Mouse (Mus musculus) induced T-regulatory cell, adult 2 months (primary cell): Measurements from ENCODE around the gene Tmem219.
"Not testable (repeated sequence)": the region's sequence is repeated elsewhere in the genome, so short reads cannot be mapped to it uniquely, and the experiment has no call there.

Experiments used
- DNase-seq: peaks from one replicate; pipeline ENCODE4 v3.0.0-alpha.2; 2012; ENCODE audit warnings: low read depth

The Tmem219 gene

DNA sequence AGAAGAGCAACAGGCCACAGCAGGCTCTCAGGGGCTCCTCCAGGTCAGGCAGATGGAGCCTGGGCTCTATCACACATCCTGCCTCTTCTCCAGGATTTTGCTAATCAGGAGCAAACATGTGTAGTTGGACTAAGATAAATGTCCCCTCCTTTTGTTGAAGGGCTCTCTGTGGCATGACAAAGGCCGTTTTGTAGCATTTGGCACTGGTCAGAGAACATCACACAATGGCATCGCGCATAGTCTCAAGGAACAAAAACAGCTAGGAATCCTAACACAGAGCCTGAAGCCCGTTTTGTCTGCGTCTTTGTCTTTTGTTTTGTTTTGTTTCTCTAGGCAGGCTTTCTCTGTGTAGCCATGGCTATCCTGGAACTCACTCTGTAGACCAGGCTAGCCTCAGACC is 1.3 kb upstream of the Tmem219 start:
- no peak for DNase-seq

DNA sequence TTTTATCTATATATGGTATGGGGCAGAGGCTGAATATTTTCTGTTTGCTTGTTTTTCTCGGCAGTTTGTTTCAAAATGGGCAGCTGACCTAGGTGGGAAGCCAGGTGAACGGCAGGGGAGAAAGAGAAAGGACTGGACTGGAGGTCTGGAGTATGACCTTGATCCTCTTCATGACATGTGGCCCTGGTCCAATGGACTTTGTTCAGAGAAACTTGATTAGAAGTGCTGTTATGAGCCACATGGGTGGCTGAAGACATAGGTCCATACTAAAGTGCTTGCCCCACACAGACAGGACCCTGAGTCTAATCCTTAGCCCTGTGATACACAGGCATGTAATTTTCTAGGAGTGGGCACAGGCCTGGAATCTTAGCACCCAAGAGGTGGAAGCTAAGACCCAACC is 1.2 kb downstream of the Tmem219 start:
- DNase-seq = no peak

DNA sequence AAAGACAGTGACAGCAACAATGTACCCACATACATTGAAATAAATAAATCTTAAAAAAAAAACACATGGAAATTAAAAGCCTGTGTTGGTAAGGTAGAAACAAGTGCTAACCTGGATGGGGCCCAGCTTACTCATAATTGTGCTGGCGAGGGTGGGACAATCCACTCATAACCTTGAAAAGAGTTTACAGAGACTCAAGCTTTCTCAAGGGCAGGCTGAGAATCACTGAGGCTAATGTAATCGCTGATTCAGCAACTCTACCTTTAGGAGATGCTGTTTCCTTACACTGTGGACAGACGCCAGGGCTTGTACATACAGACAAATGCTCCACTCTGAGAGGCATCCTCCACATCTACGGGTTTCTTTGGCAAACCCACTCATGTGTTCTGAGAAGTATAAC is 2.7 kb downstream of the Tmem219 start:
- DNase-seq = no peak

DNA sequence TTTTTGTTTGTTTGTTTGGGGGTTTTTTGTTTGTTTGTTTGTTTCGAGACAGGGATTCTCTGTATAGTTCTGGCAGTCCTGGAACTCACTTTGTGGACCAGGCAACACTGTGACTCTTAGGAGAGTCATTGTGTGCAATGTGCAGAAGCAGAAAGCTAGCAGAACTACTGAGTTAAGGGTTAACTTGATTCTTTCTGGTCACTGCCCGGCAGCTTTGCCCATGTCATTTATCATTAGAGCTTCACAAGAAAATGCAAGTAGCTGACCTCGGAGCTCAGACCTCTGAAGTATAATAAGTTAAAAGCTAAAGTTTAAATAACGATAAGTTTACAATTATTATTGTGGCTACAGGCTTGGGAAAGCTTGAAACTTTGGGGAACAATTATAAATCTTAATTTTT is 4.4 kb downstream of the Tmem219 start:
- not testable (repeated sequence) for DNase-seq

DNA sequence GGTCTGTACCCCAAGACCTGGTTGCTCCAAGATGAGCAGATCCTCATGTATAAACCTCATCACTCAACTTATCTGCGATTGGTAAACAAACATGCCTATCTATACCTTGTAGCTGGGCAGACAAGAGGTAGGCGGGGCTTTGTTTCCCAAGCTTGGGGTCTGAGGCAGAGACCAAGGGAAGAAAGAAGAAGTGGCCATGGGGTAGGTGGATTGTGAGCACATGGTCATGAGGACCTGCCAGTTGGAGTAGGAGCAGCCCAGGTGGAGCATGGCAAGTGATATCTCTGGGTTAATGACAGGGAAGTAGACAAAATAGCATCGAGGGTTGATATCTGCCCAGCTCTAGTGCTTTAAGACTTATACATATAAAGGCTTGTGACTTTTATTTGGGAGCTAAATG is 7.9 kb downstream of the Tmem219 start:
- DNase-seq = no peak

DNA sequence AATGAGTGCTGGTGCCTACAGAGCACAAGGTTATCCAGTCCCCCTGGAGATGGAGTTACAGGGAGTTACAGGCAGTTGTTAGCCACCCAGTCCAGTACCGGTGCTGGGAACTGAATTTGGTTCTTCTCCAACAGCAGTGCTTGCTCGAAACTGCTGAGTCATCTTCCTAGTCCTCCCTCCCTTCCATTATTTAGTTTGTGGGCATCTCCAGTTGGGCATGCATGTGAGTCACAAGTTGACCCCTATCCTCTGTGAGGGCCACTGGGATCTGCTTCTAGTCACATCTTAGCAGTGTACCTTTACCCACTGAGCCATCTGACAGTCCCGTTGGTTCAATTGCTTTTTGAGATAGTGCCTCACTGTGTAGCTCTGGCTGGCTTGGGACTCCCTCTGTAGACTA is 17.1 kb downstream of the Tmem219 start:
- DNase-seq = no peak

DNA sequence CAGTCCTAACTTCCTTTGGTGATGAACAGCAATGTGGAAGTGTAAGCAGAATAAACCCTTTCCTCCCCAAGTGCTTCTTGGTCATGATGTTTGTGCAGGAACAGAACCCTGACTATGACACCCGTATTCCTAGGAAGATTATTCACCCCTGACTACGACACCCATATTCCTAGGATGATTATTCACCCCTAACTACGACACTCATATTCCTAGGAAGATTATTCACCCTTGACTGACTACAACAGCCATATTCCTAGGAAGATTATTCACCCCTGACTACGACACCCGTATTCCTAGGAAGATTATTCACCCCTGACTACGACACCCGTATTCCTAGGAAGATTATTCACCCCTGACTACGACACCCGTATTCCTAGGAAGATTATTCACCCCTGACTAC is 22.9 kb downstream of the Tmem219 start:
- DNase-seq = not testable (repeated sequence)

DNA sequence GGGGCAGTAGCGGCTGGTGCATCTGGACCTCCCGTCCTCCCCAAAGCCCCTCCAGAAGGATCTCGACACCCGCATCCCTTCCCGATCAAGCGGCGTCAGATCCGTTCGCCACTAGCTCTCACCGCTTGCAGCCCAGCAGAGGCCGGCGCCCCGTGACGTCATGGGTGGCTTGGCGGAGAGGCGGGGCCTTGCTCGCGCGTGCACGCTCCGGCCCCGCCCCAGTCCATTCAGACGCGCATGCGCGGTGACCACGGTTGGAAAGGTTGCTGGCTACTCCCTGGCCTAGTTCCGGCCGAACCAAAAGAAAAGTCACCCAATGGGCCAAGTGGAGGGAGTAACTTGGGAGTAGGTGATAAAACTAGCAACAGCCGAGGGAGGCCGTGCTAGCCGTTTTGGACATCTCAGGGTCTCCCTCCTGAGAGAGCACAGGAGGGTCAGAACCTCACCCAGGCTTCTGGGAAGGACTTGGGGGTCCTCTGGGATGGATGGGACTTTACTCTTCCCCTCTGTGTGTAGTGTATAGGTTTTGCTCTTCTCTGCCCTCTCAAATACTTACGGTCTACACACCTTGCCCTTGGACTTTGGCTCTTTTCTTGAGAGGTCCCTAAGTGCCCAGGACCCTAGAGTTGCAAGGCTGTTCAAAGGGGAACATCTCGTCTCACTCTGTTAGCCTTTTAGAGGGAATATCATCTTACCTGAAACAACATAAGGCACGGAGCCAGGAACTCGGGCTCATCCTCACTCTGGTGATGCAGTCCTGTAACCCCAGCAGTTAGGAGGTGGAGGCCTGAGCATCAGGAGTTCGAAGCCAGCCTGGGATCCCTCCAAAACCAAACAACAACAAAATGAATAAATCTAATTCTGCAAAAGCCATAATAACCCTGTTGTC is 24.4 kb downstream of the Tmem219 start:
- DNase-seq = peak; percentile 95

DNA sequence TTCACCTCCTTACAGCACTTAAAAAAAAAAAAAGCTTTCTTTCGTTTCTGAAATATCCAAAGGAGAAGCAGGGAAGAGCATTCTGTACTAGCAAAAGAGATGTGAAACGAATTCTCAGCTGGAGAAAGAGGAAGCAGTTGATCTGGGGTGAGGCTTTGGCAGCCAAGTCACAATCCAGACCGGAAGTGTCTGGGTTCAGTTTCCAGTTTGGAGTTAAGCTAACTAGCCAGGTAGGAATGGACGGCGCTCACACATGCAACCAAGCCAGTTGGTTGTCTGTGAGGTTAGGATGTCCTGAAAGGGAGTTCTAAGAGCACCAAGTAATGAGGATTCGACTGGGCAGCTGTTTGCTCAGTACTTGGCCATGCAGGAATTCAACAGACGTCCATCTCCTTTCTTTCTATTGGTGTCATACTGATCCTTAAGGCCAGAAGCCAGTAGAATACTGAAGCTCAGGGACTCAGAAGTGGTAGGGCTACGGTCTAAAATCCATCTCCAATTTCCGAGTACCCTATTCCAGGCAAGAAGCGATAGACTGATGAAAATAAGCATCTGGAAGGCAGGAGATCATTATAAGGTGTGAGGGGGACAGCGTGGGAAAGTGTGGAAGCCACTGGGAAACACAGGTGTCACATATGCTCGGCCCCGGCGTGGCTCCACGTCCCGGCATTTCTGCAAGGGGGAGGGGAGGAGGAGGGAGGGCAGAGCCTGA is 25.2 kb downstream of the Tmem219 start:
- peak; percentile 65 for DNase-seq

DNA sequence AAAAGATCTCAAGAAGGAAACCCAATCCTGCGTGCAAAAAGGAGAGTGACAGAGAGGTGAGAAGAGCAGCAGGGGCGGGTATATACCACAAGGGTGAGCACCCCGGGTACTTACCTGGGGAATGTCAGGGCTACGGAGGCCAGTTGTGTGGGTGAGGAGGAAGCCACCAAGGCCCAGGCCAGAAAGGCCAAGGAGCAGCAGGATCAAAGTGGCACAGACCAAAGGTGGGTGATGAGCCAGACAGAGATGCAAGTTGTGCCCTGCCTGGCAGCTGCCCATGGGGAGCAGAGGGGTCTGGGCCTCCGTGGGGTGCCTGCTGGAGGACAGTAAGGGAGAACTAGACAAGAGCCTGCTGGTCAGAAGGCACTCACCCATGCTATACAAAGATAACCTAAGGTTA is 25.8 kb downstream of the Tmem219 start:
- no peak for DNase-seq

DNA sequence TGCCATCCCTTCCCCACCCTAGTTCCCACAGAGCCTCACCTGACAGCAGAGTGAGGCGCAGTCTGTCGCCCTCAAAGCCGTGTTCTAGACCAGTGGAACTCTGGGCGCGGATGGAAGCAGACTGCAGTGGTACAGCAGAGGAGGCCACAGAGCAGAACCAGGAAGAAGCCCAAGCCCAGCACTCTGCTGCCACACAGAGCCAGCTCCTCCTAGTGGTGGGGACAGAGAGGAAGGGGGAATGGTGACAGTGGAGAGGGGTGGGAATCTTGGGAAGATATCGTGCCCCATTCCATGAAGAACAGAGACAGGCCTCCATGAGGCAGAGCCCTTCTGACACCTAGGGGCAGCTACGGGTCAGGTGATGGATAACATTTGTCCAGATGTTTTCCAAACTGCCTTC is 33.9 kb downstream of the Tmem219 start:
- DNase-seq = peak; percentile 22

DNA sequence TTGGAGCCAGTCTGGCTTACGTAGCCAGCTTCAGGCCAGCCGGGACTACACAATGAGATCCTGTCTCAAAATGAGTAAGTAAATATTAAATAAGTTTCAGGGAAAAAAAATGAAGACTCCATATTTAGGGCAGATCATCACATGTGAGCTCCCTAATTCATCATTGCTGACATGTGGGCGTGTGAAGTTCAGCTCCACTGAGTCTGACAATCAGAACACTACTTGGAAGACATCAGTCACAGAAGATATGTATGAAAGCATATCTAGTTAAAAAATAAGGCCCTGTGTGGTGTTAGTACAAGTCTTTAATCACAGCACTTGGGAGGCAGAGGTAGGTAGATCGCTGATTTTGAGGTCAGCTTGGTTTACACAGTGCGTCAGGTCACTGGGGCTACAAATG is 35.4 kb downstream of the Tmem219 start:
- DNase-seq = no peak

DNA sequence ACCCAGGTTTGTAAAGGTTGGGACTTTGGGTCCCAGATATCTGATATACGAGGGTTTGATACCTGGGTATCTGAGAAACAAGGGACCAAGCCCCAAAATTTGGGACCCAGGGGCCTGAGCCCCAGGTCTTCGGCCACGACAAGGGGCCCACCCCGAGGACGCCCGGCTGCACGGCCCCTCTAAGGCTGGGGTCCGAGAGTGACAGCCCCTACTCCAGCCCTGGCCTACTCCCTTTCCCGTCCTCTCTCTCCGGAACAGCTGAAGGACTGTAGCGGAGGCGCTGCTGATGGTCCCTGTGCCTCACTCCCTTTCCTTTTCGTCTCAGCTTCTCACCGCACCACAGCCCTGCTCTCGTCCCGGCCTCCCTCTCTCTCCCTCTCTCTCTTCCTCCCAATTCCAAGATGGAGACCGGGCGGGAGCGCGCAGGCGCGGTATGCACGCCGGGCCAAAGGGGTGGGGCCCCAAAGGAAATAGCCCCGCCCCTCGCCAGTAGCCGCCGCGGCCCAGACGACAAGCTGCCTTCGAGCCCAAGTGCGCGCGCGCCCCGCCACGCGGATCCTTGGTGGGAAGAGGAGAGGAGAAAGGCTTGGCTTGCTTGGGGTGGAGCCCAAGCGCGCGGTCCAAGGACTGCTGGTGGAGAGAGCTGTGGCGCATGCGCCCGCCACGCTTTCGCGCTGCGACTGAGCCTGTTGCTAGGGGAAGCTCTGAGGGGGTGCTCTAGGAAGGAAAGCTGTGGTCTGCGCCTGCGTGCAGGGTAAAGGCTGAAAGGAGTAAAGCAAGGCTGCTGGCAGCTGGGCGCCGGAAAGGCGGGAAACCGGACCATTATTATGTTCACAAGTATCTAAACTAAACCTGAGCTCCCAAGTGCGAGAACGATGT is 38.2 kb downstream of the Tmem219 start, which contains the start of gene Taok2:
Gene Taok2 (minus strand): TSS at position 418 of the 879 bp plus-strand sequence.
- DNase-seq = peak; percentile 96

DNA sequence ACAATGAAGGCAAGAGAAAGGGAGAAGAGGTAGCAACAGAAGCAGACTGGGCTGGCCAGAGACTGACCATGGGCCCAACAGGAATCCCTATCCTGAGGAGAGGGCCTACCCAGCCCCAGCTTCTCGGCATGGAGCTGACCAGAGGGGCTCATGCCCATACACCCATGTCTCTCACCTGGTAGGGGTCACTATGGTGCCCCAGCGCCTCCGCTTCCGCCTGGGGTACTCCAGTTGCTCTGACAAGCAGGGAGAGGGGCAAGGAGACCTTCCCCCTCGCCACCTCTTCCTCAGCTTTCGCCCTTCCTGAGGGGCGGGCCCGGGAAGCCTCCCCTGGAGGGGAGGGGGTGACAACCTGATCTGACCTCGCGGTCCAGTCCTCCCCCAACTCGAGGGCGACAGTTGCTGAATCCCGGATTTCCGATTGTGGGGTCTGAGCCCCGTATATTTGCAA is 39.0 kb downstream of the Tmem219 start:
- DNase-seq = peak; percentile 44

DNA sequence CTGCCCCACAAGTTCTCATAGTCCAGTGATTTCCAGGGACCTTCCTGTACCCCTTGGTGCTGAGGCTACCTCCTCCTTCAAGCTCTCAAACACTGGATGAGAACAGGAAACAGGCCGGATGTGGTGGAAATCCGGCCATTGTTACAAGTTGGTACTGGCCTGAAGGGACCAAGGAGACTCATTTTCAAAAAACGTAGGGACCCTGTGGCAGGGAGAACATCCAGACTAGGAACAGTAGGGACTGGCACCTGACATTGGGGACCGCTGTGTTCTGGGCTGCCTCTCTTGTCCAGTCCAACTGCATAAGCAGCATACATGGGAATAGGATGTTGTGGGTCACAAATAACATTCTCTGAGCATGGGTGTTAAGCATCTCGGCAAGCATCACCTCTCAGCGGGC is 41.7 kb downstream of the Tmem219 start:
- no peak for DNase-seq

DNA sequence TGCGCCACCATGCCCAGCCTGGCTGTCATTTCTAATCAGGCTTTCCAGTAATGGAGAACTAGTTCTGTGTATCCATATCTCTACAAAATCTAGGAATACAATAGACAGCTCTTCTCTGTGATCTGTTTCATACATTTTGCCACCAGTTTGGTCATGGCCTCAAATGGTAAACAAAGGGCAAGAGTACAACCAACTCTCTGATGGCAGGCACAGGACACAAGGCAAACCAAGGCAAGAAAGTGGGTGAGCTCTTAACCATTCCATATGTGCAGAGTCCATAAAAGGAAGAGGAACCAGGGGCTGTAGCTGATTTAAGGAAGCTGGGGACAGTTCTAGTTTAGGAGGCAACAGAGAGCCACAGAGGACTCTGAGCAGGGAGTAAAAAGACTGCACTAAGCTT is 45.5 kb downstream of the Tmem219 start:
- DNase-seq = no peak

DNA sequence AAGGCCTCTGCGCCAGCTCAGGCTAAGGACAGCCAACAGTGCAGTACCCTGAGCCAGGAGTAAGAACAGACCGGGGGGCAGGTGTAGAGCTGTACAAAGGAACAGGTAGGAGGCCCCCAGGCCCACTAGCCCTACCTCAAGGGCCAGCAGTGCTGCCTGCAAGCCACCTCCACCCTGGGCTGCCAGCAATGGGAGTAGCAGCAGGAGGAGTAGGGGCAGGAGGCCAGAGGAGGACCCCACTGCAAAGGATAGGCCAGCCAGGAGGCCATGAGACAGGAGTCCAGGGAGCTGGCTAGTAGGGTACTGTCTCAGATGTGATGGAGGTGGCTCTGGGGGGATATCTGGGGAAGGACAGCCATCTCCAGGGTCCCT is 52.2 kb downstream of the Tmem219 start:
- DNase-seq = no peak

DNA sequence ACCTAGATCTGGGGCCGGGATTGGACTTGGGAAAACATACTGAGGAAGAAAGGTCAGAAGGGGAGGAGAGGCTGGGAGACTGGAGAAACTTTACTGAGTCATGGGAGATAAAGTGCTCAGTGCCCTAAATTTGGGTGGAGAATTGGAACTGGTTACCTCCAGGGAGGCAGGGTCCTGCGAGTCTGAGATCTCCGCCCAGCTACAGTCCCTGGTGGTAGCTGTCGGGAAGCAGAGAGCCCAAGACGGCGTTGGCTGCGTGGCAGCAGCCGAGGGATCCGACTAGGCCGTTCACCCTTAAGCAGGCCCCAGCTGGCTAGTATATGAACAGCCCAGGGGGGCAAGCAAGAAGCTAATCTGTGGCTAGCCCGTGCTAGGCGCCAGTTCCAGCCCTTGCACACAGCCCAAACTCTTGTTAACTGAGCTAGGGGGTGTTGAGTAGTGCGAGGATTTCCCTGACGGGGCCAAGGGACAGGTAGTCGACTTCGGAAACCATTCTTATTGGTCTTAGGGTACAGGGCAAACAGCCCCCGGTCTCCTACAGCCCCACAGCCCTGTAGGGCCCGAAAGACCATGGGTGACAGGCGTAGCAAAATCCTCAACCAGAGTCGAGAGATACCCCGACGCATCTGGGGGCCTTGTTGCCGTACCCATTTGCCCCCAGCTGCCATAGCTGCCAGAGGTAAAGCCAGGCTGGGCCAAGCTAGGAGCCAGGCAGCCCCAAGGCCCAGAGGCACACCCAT is 52.8 kb downstream of the Tmem219 start:
- DNase-seq = no peak

DNA sequence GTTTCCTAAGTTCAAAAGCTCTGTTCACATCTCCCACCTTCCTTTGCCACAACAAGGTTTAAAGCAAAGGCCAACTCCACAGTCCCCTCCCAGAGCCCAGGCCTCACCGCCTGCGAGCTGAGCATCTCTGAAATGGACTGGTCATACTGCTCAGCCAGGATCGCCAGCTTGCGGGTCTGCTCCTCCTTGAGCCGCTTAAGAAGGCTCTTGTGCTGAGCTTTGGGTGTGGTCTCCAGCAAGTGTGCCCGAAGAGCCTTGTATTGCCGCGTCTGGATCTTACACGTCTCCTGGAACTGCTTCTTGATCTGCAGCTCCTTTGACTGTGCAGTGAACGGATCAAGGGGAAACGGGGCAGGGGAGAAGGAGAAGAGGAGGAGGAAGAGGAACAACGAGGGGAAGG is 54.7 kb downstream of the Tmem219 start:
- DNase-seq = no peak

DNA sequence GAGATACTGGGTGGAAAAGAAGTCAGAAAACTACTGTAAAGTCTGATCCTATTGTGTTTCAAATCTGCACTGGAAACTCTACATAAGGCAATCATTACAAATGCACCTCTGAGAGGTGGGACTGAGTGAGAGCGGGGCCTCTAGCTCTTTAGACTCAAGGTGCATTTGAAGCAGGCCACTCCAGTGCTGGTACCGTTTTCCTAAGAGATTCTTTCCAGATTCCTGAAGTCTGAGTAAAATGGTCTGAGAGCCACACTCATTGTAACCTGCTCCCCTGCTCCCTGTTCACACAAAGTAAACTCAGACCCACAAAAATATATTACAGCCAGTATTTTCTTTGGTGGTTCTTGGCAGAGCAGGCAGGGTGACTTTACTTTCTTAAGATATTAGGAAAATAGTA is 55.2 kb downstream of the Tmem219 start:
- DNase-seq = no peak

DNA sequence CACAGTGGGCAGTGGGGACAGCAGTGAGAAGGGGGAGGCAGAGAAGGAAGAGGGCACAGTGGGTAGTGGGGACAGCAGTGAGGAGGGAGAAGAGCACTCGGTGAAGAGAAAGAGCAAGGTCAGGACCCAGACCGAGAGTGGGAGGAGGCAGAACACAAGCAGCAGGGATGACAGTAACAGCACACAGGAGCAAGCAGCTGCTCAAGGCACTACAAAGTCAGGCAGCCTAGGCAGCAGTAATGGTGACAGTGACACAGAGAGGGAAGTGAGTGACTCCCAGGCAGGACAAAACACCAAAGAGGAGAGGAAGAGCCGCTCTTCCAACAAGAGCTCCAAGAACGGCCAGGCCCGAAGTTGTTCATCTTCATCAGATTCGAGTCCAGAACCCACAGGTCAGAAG is 58.9 kb downstream of the Tmem219 start:
- no peak for DNase-seq
